Mouse (Mus musculus): Measurements from ENCODE around the gene Ess2.

DNA sequence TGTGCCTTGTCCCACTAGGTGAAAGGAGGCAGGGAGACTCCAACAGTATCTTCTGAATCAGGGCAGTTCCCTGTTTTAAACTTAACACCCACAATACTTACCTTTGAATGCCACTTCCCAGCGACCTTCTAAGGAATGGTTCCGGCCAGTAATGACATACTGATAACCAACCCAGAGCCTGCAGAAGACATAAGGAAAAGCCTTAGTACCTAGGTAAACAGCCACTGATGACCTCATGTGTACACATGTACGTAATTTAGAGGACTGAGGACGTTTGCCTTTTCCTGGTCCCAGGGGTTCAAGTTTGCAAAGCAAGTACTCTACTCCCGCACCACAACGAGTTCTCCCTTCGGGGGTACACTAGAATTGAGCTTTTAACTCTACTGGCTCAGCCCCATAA is 54.0 kb downstream of the Ess2 start:
- TF ChIP-seq CTCF (IDR thresholded peaks at IDR 0.05; ENCODE audit: control insufficient read depth, insufficient read depth, insufficient read length) (no peak), MAX (IDR thresholded peaks at IDR 0.05) (no peak), MYOD1 (IDR thresholded peaks at IDR 0.05; ENCODE audit: control insufficient read depth, insufficient read length, low read depth) (no peak)

Measured in C2C12 (cell line).